Mouse (Mus musculus): ENCODE measurements around the gene Klhl23.
"Not testable (repeated sequence)": the region's sequence is repeated elsewhere in the genome, so short reads cannot be mapped to it uniquely, and the experiment has no call there.

Gene Klhl23

GRCm38 (mm10) chr2:69821711-69822110 lies at the start of gene Klhl23:
Gene Klhl23, plus strand, starts transcription at chr2:69821944.
- no peak for DNase-seq

- DNase-seq: no peak
Observed at GRCm38 (mm10) chr2:69773331-69773730, 48.4 kb upstream of the Klhl23 start.

- DNase-seq: no peak
Observed at GRCm38 (mm10) chr2:69777985-69778835, 43.5 kb upstream of the Klhl23 start.

- no peak for DNase-seq
Observed at GRCm38 (mm10) chr2:69778836-69779177, 42.9 kb upstream of the Klhl23 start.

- DNase-seq: no peak
Observed at GRCm38 (mm10) chr2:69788974-69789373, 32.8 kb upstream of the Klhl23 start.

GRCm38 (mm10) chr2:69789429-69790069 lies 32.2 kb upstream of the Klhl23 start, which contains the start of the genes Ccdc173 and Phospho2:
Gene Ccdc173, minus strand, starts transcription at chr2:69789575.
Gene Phospho2, plus strand, starts transcription at chr2:69789623.
- peak; percentile 97 for DNase-seq

GRCm38 (mm10) chr2:69790285-69790684 lies 31.5 kb upstream of the Klhl23 start:
- peak; percentile 89 for DNase-seq

- DNase-seq: no peak
Observed at GRCm38 (mm10) chr2:69790722-69791121, 31.0 kb upstream of the Klhl23 start.

- peak; percentile 52 for DNase-seq
Observed at GRCm38 (mm10) chr2:69802911-69803312, 18.8 kb upstream of the Klhl23 start.

- no peak for DNase-seq
Observed at GRCm38 (mm10) chr2:69803756-69804155, 18.0 kb upstream of the Klhl23 start.

- DNase-seq: not testable (repeated sequence)
Observed at GRCm38 (mm10) chr2:69804663-69805062, 17.1 kb upstream of the Klhl23 start.

- no peak for DNase-seq
Observed at GRCm38 (mm10) chr2:69810169-69810568, 11.6 kb upstream of the Klhl23 start.

GRCm38 (mm10) chr2:69811349-69811748 lies 10.4 kb upstream of the Klhl23 start:
- DNase-seq: not testable (repeated sequence)

GRCm38 (mm10) chr2:69816575-69816974 lies 5.2 kb upstream of the Klhl23 start:
- DNase-seq: no peak

- no peak for DNase-seq
Observed at GRCm38 (mm10) chr2:69818350-69819085, 3.2 kb upstream of the Klhl23 start.

GRCm38 (mm10) chr2:69820201-69820600 lies 1.5 kb upstream of the Klhl23 start:
- DNase-seq: no peak

GRCm38 (mm10) chr2:69822361-69823128 lies 801 bp downstream of the Klhl23 start:
- DNase-seq: peak; percentile 64

- DNase-seq: peak; percentile 65
Observed at GRCm38 (mm10) chr2:69823129-69823677, 1.5 kb downstream of the Klhl23 start.

GRCm38 (mm10) chr2:69825898-69826297 lies 4.2 kb downstream of the Klhl23 start:
- DNase-seq: peak; percentile 48

GRCm38 (mm10) chr2:69826380-69826779 lies 4.6 kb downstream of the Klhl23 start:
- peak; percentile 82 for DNase-seq

- no peak for DNase-seq
Observed at GRCm38 (mm10) chr2:69828031-69828430, 6.3 kb downstream of the Klhl23 start.

- DNase-seq: no peak
Observed at GRCm38 (mm10) chr2:69829680-69830079, 7.9 kb downstream of the Klhl23 start.

Measured in cerebellum, adult 9-10 months (tissue).